Mouse (Mus musculus) testis, adult 2 months (tissue): ENCODE measurements around the gene Nt5c3b.

ENCODE experiments used
- CTCF ChIP-seq: fragments of 200-500 bp; IDR thresholded peaks from 2 replicates; pipeline ENCODE4 v1.5.1; 2012; ENCODE audit warnings: low read depth, mild to moderate bottlenecking, inconsistent platforms, low read length, moderate library complexity; ENCODE audit not compliant: control insufficient read depth, insufficient read depth, insufficient replicate concordance
- POLR2A ChIP-seq: fragments of 200-500 bp; IDR thresholded peaks from 2 replicates; pipeline ENCODE4 v1.6.1; 2012; ENCODE audit warnings: low read depth, mild to moderate bottlenecking, inconsistent platforms, low read length, moderate library complexity; ENCODE audit not compliant: control insufficient read depth

DNA sequence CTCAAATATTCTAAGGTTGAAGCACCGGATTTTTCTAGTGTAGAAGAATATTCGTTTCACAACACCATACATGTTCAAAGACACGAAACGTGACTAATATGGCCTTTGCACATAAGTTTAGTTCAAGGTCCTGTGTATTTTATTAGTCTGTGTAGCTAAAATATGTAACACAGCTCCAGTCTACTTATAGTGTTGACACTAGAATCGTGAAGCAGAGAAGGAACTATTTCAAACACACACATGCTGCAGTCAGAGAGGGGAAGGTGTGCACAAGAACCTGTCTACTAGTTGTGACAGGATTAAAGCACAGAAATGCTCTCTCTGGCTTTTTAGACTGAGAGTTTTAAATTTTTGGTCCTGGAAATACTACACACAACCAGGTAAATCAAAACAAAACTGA, 16.1 kb upstream of the Nt5c3b start:
- no peak for TF ChIP-seq CTCF
- no peak for TF ChIP-seq POLR2A
